Mouse (Mus musculus): ENCODE data around the gene Gpr4. TPM values are rescaled to one million over a fixed set of nuclear protein-coding genes. Genes with fewer than 3 reads are reported as not detected.

Gpr4 gene
- 1 to 10 TPM; 4.5 to 4.8 TPM for total RNA-seq (2021)
- long read RNA-seq, experiment 1, partial matches to known transcripts = 0 of 1 reads
- long read RNA-seq, experiment 1, other reads (novel, unspliced or antisense) = 1 of 1 reads
- long read RNA-seq, experiment 2, partial matches to known transcripts = 0 of 8 reads
- long read RNA-seq, experiment 2, other reads (novel, unspliced or antisense) = 4 of 8 reads

DNA sequence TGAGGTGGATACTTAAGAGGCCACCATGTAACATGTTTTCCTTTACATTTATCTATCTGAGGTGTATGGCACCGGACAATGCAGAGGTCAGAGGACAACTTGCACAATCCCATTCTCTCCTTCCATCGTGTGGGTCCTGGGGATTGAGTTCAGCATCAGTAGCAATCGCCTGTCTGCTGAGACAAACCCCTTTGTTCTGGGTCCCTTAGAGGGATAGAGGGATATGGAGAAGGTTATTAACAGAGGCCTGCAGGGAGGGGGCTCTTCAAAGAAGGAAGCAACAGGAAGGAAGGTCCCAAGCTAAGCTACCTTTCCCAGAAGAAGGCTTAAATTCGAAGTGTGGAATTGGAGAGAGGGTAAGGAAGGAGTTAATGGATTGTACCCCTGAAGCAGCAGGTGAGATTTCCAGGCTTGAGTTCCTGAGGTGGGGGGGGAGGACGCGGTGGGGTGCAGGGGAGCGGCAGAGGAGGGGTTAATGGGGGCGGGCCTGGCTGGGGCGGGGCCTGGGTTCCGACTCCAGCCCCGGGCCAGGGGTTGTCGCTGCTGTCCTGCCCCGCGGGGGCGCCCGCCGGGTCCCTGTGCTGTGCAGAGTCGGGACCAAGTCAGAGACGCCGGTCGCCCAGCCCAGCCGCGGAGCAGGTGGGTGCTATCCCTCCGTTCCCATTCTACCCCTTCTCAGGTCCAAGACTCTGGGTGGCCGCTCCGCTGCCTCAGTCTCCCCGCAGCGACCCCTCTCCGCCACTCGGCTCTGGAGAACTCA is at the start of gene Gpr4:
Gpr4 (plus strand) TSS at position 543 of the 760 bp plus-strand sequence.
- DNase-seq (ENCODE audit: low spot score in 2 of 2) = no peak

DNA sequence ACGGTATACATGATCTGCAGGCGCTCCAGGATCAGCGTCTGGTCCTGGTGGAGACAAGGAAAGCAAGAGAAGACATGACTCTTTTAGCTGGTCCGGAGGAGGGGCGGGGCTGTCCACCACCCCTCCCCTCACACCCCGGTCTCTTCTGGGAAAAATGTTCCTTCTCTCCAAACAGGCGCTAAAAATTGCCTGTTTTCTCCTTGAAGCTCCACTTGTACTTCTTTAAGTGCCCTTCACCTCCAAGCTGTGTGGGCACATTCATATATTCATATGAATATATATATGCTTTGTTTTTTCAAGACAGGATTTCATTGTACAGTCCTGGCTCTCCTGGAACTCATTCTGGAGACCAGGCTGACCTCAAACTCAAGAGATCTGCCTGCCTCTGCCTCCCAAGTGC is 49.4 kb upstream of the Gpr4 start:
- DNase-seq (ENCODE audit: low spot score in 2 of 2) = no peak

DNA sequence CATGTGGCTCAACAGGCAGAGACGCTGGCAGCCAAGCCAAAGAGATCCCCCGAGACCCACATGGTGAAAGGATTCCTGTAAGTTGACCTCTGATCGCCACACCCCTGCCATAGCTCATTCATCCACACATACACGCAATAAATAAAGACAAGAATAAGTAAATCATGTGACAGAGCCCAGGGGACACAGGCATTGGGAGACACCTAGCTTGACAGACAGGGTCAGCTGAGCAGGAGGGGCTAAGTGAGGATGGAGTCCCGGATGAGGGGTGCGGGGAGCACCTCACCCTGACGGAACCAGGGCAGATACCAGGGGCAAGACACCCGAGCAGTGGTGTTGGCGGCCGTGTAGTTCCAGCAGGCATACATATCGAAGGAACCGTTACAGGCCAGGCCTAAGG is 48.6 kb upstream of the Gpr4 start:
- DNase-seq (ENCODE audit: low spot score in 2 of 2) = no peak

DNA sequence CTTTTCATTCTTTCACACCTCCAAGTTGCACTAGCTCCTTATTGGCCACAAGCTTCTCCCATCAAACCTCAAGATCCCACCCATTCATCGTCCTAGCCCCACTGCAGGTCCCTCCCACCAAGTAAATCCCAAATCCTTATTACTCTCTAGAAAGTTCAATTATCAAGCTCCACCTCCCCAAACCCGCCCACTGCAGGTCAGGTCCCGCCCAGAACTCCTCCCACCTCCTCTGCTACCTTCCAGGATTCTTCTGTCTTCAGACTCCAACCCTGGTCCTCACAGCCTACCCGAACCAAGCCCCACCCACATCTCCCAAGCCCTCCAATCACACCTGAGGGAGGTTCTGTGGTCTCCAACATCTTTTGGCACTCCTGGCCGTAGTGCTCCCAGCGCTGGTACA is 48.1 kb upstream of the Gpr4 start:
- DNase-seq (ENCODE audit: low spot score in 2 of 2) = no peak

DNA sequence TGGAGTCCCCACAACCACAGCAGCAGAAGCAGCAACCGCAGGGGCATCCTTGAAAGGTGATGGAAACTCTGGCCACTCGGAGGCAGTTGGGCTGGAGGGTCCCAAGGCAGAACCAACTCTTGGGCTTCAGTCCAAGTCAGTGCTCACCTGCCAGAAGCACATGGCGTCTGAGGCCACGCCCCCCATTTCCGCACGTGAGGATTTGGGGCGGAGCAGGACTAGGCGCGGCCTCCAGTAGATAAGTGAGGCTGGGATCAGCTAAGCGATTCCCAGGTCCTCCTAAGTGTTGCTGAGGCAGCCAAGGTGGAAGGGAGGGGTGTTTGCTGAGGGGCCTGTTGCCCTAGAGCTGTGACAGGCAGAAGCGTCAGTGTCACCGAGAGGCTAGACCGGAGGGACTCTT is 47.4 kb upstream of the Gpr4 start:
- no peak for DNase-seq (ENCODE audit: low spot score in 2 of 2)

GRCm38 (mm10) chr7:19165656-19166423 is 46.5 kb upstream of the Gpr4 start, which contains the start of gene Gipr:
Gene Gipr (minus strand): TSS chr7:19166127.
- DNase-seq (ENCODE audit: low spot score in 2 of 2) = no peak

DNA sequence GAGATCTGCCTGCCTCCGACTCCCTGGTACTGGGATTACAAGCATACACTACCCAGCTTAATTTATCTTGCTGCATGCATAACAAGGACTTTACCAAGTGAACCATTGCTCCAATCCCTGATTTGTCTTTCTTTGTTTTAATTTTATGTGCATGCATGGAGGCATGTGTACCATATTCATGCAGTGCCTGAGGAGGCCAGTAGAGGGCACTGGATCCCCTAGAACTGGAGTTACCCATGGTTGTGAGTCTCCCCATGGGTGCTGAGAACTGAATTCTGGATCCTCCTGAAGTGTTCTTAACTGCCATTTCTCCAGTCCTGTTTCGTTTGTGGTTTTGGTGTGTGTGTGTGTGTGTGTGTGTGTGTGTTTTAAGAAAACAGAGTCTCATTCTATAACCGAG is 45.3 kb upstream of the Gpr4 start:
- DNase-seq (ENCODE audit: low spot score in 2 of 2) = no peak

- DNase-seq (ENCODE audit: low spot score in 2 of 2) = no peak
These were observed 42.8 kb upstream of the Gpr4 start for GRCm38 (mm10) chr7:19169506-19169905.

DNA sequence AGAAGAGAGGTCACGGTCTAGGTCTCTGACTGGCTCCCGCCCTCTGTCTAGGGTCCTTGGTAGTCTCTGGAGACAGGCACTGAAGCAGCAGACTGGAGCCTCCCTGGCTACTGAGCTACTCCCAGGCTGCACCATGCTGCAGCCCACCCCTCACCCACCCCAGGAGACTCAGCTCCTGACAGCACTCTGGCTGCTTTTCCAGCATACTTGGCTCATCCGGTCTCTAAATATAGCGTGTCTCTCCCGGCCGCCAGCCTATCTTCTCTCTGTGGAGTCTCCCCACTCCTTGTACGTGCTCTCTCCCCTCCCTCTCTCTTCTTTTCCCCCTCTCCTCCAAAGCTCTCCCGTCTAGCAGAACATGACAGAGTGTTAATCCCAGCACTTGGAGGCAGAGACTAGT is 42.2 kb upstream of the Gpr4 start:
- no peak for DNase-seq (ENCODE audit: low spot score in 2 of 2)

DNA sequence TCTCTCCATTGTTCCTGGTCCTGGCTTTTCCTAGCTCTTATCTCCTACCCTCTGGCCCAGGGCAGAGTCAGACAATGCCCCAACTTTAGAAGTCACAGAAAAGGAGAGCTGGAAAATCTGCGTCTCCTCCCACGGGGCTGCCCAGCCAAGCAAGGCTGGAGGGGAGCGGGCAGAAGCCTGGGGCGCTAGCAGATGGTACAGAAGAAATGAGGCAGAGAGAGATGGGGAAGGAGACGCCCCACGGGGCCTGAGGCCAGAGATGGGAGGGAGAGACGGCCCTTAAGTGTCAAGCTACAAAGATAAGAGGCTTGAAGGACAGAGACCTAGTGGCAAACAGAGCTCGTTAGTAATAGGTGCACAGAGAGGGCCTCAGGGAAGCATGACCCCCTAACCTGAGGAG is 40.5 kb upstream of the Gpr4 start:
- no peak for DNase-seq (ENCODE audit: low spot score in 2 of 2)

- peak; percentile 61 to 69 for DNase-seq (ENCODE audit: low spot score in 2 of 2)
These were observed 39.5 kb upstream of the Gpr4 start for GRCm38 (mm10) chr7:19172874-19173273.

DNA sequence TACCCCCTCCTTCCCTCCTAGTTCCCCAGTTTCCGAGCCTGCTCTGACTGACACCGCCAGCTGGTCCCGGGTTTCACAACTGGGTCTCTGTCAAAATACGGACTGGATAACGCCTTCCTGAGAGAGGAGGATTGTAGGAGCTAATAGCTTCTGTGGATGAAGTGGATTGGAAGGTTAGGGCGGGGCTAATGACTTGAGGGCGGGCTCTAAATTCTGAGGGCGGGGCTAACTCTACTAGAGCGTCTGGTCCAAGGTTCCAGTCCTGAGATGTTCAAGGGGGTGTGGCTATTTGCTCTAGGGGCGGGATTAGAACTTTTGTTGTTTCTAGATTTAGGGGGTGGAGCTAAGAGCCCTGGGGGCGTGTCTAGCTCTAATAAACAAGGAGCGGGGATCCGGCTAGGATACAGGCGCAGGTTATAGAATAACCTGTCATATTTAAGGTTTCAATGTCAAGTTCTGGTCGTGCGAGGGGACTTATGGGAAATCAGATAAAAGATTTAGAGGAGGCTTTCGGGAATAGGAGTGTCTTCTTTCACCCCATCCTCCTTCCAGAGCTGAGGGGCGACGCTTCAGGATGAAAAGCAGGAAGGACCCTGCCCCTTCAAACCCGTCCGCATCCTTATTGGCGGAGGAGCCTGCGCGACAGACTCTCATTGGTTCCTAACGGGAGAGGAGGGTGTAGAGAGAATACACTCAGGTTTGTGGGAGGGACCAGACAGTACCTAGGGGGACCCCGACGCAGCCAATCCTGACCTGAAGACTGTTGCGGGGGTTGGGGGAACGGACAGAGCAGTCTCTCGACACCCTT is 36.4 kb upstream of the Gpr4 start, which contains the start of gene Eml2:
Eml2 (plus strand) TSS at position 714 of the 808 bp plus-strand sequence.
- DNase-seq (ENCODE audit: low spot score in 2 of 2) = no peak

DNA sequence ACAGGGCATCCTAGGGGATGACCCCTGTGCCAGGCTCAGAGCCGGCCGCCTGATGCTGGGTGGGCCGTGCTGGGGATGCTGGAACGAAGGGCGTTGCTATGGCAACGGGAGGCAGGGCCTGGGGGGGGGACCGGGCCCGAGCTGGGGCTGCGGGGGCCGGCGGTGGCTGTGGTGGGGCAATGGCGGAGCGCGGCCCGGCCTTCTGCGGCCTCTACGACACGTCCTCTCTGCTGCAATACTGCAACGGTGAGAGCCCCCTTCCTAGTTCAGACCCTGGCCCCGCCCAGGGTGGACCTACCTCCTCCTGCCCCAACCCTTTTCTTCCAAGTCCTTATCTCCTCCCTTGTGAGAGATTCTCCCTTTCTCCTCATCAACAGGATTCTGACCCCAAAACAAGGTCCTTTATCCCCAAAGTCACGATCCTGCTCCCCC is 35.8 kb upstream of the Gpr4 start:
- DNase-seq (ENCODE audit: low spot score in 2 of 2) = no peak

GRCm38 (mm10) chr7:19177216-19177615 is 35.1 kb upstream of the Gpr4 start:
- DNase-seq (ENCODE audit: low spot score in 2 of 2) = no peak

- DNase-seq (ENCODE audit: low spot score in 2 of 2) = no peak
These were observed 34.3 kb upstream of the Gpr4 start for GRCm38 (mm10) chr7:19178035-19178434.

DNA sequence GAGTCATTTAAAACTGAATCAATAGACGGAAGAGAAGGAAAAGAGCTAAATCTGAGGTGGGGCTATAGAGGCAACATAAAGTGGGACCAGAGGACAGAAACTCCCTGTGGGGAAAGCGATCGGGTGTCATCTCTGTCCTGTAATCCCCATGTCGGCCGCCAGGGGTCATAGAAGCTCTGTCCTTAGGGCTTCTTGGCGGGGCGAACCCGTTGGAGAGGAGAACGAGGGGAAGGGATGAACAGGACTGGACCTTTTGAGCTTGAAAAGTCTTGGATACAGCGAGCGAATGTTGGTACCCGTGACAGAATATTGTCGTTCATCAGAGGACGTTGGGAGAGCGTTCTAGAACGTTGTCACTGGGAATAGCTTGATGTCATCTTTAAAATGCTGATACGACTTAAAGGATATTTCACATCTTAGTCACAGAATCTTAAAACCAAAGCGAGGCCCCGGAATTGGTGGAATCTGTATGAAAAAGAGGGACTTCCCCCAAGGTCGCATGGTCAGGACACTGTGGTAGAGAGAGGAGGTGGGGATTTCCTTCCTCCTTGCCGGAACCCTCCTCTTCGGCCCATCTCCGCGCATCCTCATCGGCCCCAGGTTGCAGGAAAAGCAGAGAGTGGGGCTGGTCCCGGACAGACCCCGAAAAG is 33.8 kb upstream of the Gpr4 start:
- peak in 1 of 2 experiments; percentile 50 for DNase-seq (ENCODE audit: low spot score in 2 of 2)

DNA sequence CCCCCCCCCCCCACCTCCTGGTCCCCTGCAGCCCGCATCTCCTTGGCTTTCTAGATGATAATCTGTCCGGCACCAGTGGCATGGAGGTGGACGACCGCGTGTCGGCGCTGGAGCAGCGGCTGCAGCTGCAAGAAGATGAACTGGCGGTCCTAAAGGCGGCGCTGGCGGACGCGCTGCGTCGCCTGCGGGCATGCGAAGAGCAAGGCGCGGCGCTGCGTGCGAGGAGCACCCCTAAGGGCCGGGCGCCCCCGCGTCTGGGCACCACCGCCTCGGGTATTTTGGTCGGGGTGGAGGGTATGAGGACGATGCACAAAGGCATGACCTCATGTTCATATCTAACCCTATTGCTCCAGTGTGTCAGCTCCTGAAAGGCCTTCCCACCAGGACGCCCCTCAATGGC is 33.2 kb upstream of the Gpr4 start:
- no peak for DNase-seq (ENCODE audit: low spot score in 2 of 2)

GRCm38 (mm10) chr7:19179936-19180335 is 32.4 kb upstream of the Gpr4 start:
- no peak for DNase-seq (ENCODE audit: low spot score in 2 of 2)

GRCm38 (mm10) chr7:19180862-19181429 is 31.4 kb upstream of the Gpr4 start:
- DNase-seq (ENCODE audit: low spot score in 2 of 2) = no peak

DNA sequence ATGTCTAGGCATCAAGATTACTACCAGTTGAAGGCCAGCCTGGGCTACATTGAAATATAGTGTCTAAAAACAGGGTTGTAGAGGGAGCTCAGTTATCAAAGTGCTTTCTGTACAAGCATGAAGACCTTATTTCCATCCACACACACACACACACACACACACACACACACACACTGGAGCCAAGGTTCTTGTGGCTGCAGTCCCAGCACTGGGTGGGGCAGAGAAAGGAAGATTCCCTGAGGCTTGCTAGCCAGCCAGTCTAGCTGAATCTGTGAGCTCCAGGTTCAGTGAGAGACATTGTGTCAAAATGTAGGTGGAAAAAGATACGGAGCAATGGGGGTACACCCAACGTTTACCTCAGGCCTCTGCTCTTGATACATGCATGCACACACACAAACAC is 28.1 kb upstream of the Gpr4 start:
- DNase-seq (ENCODE audit: low spot score in 2 of 2) = no peak

All from adrenal gland, postnatal 4 days (tissue).